Mouse (Mus musculus): ENCODE data around the gene Mcur1. TPM values are rescaled to one million over a fixed set of nuclear protein-coding genes. Genes with fewer than 3 reads are reported as not detected.

Mcur1 gene
- polyA plus RNA-seq, 1 experiment from 2014 or later = 14.5 TPM

DNA sequence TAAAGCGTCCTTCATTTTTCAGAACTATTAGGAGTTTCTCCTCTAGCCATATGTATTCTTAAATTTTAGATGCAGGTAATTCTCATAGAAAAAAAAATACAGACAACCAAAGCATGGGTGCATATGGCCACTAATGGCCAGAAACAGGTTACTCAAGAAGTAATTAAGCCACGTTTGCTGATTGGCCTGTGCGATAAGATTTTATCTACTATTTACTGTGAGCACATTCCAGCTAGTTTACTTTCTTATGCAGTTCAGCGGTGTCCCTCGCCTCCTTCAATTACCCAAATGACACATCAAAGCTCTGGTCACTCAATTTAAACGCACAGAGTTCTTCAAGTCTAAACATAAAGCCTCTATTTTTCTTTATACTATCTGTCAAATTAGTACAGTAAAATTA lies 1.0 kb downstream of the Mcur1 start:
- H3K9me3 ChIP-seq (replicated peaks; ENCODE audit: control insufficient read depth, low read length) = no peaks in the 10 kb centered on the region
- H3K4me3 ChIP-seq (ENCODE audit: low read depth, low read length) = peak overlapping the region; percentile 80
- WGBS (ENCODE audit: insufficient replicate concordance) = 32% methylated on average over 6 of the region's 6 CpGs
- H3K9ac ChIP-seq (ENCODE audit: low read depth, low read length) = peak overlapping the region; percentile 82; the same call in 1 of the 2 replicates
- H3K36me3 ChIP-seq (ENCODE audit: control insufficient read depth, insufficient read depth, low read length) = peaks cover 4% of the 10 kb centered on the region
- H3K27me3 ChIP-seq (ENCODE audit: control insufficient read depth, insufficient read depth, low read length) = no peaks in the 10 kb centered on the region
- peak overlapping the region; percentile 87 for H3K4me2 ChIP-seq
- H3K27ac ChIP-seq (ENCODE audit: low read depth, low read length) = no peak overlapping the region
- H3K4me1 ChIP-seq (ENCODE audit: control insufficient read depth, insufficient read depth, low read length) = peaks cover 12% of the 10 kb centered on the region; the same call in 1 of the 2 replicates
- no peak for ATAC-seq (replicated peaks; ENCODE audit: insufficient number of reproducible peaks, low FRiP score, low TSS enrichment)

DNA sequence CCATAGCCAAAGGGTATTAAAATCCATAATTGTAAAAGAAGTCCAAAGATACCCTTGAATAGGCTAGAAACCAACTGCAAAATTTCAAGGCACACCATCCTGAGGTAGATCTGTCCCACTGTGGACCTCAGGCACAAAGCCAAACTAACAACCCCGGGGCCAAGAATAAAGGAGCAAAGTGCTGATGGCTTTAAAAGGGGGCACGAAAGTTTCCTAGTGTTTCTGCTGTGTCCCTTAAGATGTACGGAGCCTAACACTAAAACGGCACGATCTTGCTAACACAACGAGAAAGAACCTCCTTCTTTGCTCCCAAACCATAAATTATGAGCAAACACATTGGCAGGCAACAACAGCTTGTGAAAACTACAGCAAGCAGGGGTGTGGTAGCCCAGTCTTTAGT lies 1.6 kb downstream of the Mcur1 start:
- no peak overlapping the region for H3K27ac ChIP-seq (ENCODE audit: low read depth, low read length)
- peaks cover 6% of the 10 kb centered on the region for H3K36me3 ChIP-seq (ENCODE audit: control insufficient read depth, insufficient read depth, low read length)
- peaks cover 12% of the 10 kb centered on the region; the same call in 1 of the 2 replicates for H3K4me1 ChIP-seq (ENCODE audit: control insufficient read depth, insufficient read depth, low read length)
- H3K4me2 ChIP-seq = peak overlapping the region; percentile 87
- no peak overlapping the region for H3K4me3 ChIP-seq (ENCODE audit: low read depth, low read length)
- H3K9me3 ChIP-seq (replicated peaks; ENCODE audit: control insufficient read depth, low read length) = no peaks in the 10 kb centered on the region
- H3K9ac ChIP-seq (ENCODE audit: low read depth, low read length) = no peak overlapping the region
- 87% methylated on average over 6 of the region's 6 CpGs for WGBS (ENCODE audit: insufficient replicate concordance)
- ATAC-seq (replicated peaks; ENCODE audit: insufficient number of reproducible peaks, low FRiP score, low TSS enrichment) = no peak
- no peaks in the 10 kb centered on the region for H3K27me3 ChIP-seq (ENCODE audit: control insufficient read depth, insufficient read depth, low read length)

DNA sequence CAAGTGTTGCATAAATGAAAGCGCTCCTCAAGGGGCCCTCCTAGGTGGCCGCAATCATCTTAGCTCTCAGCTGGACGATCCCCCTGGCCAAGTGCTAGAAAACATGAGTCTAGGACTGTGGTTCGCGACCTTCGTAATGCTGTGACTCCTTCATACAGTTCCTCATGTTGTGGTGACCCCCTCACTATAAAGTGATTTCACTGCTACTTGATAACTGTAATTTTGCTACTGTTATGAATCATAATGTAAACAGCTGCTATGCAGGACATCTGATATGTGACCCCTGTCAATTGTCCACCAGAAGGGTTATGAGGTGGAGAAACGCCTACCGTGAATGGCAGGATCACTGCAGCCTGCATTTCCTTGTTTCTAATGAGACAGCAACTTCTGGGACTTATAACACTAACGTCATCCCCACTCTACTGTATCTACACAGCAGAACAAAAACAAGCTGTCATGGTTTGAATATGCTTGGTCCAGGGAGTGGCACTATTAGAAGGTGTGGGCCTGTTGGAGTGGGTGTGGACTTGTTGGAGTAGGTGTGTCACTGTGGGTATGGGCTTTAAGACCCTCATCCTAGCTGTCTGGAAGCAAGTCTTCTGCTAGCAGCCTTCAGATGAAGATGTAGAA lies 3.0 kb downstream of the Mcur1 start:
- 88% methylated on average over 9 of the region's 9 CpGs for WGBS (ENCODE audit: insufficient replicate concordance)
- H3K9ac ChIP-seq (ENCODE audit: low read depth, low read length) = no peak overlapping the region
- no peak for ATAC-seq (replicated peaks; ENCODE audit: insufficient number of reproducible peaks, low FRiP score, low TSS enrichment)
- no peak overlapping the region for H3K4me2 ChIP-seq
- H3K4me1 ChIP-seq (ENCODE audit: control insufficient read depth, insufficient read depth, low read length) = peaks cover 12% of the 10 kb centered on the region; the same call in 1 of the 2 replicates
- H3K27ac ChIP-seq (ENCODE audit: low read depth, low read length) = no peak overlapping the region
- no peak overlapping the region for H3K4me3 ChIP-seq (ENCODE audit: low read depth, low read length)
- no peaks in the 10 kb centered on the region for H3K9me3 ChIP-seq (replicated peaks; ENCODE audit: control insufficient read depth, low read length)
- no peaks in the 10 kb centered on the region for H3K27me3 ChIP-seq (ENCODE audit: control insufficient read depth, insufficient read depth, low read length)
- H3K36me3 ChIP-seq (ENCODE audit: control insufficient read depth, insufficient read depth, low read length) = peaks cover 11% of the 10 kb centered on the region

DNA sequence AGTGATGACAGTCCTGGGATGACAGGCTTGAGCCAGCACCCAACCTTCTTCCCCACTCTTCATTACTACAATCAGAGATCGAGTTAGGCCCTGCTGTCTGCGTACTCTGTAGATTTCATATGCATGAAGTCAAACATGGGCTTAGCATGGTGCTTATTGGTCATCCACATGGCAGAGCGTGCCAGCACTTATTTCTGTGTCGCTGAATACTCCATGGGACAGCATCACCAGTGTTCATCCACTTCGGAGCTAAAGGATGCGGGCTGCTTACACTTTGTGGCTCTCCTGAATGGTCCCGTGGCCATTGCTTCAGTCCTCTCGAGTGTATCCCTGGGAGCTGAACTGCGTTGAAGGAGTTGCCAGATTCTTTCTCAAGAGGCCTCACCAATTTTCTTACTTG lies 4.7 kb downstream of the Mcur1 start:
- no peaks in the 10 kb centered on the region for H3K27me3 ChIP-seq (ENCODE audit: control insufficient read depth, insufficient read depth, low read length)
- H3K4me1 ChIP-seq (ENCODE audit: control insufficient read depth, insufficient read depth, low read length) = peaks cover 6% of the 10 kb centered on the region; the same call in 1 of the 2 replicates
- H3K9ac ChIP-seq (ENCODE audit: low read depth, low read length) = no peak overlapping the region
- H3K4me3 ChIP-seq (ENCODE audit: low read depth, low read length) = no peak overlapping the region
- H3K27ac ChIP-seq (ENCODE audit: low read depth, low read length) = no peak overlapping the region
- H3K4me2 ChIP-seq = no peak overlapping the region
- H3K36me3 ChIP-seq (ENCODE audit: control insufficient read depth, insufficient read depth, low read length) = peaks cover 14% of the 10 kb centered on the region
- no peaks in the 10 kb centered on the region for H3K9me3 ChIP-seq (replicated peaks; ENCODE audit: control insufficient read depth, low read length)
- no peak for ATAC-seq (replicated peaks; ENCODE audit: insufficient number of reproducible peaks, low FRiP score, low TSS enrichment)
- 90% methylated on average over 9 of the region's 9 CpGs for WGBS (ENCODE audit: insufficient replicate concordance)

DNA sequence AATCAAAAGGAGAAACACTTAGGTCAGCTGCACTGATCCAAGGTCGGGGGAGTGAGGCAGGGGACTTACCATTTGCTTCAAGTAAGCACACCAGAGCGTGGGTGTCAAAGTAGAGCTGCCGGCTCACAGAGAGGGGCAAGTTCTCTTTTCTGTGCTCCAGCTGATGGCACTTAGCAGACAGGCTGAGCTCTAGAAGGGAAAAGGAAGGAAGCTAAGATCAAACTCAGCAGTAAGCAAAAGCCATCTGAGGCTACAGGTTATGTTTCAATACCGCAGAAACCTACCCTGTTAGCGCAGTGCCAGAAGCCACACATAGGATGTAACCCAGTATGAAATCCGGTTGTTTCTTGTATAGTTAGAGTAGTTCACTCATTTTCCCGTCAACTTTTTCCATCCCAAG lies 5.2 kb downstream of the Mcur1 start:
- Histone ChIP-seq H3K4me1 (ENCODE audit: control insufficient read depth, insufficient read depth, low read length) (peaks cover 6% of the 10 kb centered on the region; the same call in 1 of the 2 replicates), H3K27ac (ENCODE audit: low read depth, low read length) (no peak overlapping the region), H3K36me3 (ENCODE audit: control insufficient read depth, insufficient read depth, low read length) (peaks cover 19% of the 10 kb centered on the region), H3K4me2 (no peak overlapping the region), H3K9ac (ENCODE audit: low read depth, low read length) (no peak overlapping the region), H3K4me3 (ENCODE audit: low read depth, low read length) (no peak overlapping the region), H3K27me3 (ENCODE audit: control insufficient read depth, insufficient read depth, low read length) (no peaks in the 10 kb centered on the region), H3K9me3 (replicated peaks; ENCODE audit: control insufficient read depth, low read length) (no peaks in the 10 kb centered on the region)
- 78% methylated on average over 7 of the region's 7 CpGs for WGBS (ENCODE audit: insufficient replicate concordance)
- no peak for ATAC-seq (replicated peaks; ENCODE audit: insufficient number of reproducible peaks, low FRiP score, low TSS enrichment)

DNA sequence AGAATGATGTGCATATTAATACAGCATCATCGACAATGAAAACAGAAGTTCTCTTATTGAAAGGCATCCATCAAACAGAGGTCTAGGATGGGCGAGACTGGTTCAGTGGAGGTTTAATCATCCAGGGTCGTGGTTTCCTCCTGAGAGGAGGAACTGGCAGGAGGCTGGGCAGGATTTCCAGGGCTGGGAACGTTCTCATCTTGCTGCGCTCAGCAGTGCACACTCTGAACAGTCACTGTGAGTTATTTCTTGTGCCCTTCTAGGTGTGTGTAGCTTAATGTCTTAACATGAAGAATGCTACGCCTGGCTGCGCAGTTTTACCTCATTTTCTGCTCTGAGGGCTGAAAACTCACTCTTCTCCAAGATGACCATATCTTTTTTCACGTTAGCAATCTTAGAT lies 9.3 kb downstream of the Mcur1 start:
- Histone ChIP-seq H3K9me3 (replicated peaks; ENCODE audit: control insufficient read depth, low read length) (no peaks in the 10 kb centered on the region), H3K4me2 (no peak overlapping the region), H3K4me3 (ENCODE audit: low read depth, low read length) (no peak overlapping the region), H3K27ac (ENCODE audit: low read depth, low read length) (no peak overlapping the region), H3K27me3 (ENCODE audit: control insufficient read depth, insufficient read depth, low read length) (no peaks in the 10 kb centered on the region), H3K36me3 (ENCODE audit: control insufficient read depth, insufficient read depth, low read length) (peaks cover 24% of the 10 kb centered on the region), H3K4me1 (ENCODE audit: control insufficient read depth, insufficient read depth, low read length) (no peaks in the 10 kb centered on the region), H3K9ac (ENCODE audit: low read depth, low read length) (no peak overlapping the region)
- ATAC-seq (replicated peaks; ENCODE audit: insufficient number of reproducible peaks, low FRiP score, low TSS enrichment) = no peak
- WGBS (ENCODE audit: insufficient replicate concordance) = 87% methylated on average over 8 of the region's 8 CpGs

DNA sequence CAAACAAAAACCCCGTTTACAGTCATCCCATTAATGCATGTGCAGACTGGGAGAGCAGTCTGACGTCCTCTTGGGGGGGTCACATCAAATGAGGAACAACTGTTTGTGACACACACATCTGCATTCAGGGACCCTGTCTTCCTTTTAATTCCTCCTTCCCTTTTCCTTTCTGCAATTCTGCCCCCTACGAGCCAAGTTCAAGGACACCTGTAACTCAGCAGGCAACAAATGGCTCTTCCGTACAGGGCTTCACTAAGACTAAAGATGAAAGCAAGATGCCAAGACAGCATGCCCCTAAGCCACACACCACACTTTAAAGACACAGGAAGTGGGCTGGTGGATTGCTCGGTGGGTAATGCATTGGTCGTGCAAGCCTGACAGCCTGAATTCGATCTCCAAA lies 10.1 kb downstream of the Mcur1 start:
- Histone ChIP-seq H3K4me2 (no peak overlapping the region), H3K4me1 (ENCODE audit: control insufficient read depth, insufficient read depth, low read length) (no peaks in the 10 kb centered on the region), H3K27ac (ENCODE audit: low read depth, low read length) (no peak overlapping the region), H3K27me3 (ENCODE audit: control insufficient read depth, insufficient read depth, low read length) (no peaks in the 10 kb centered on the region), H3K4me3 (ENCODE audit: low read depth, low read length) (no peak overlapping the region), H3K9ac (ENCODE audit: low read depth, low read length) (no peak overlapping the region), H3K9me3 (replicated peaks; ENCODE audit: control insufficient read depth, low read length) (no peaks in the 10 kb centered on the region), H3K36me3 (ENCODE audit: control insufficient read depth, insufficient read depth, low read length) (peaks cover 24% of the 10 kb centered on the region)
- ATAC-seq (replicated peaks; ENCODE audit: insufficient number of reproducible peaks, low FRiP score, low TSS enrichment) = no peak
- WGBS (ENCODE audit: insufficient replicate concordance) = 86% methylated on average over 7 of the region's 7 CpGs

DNA sequence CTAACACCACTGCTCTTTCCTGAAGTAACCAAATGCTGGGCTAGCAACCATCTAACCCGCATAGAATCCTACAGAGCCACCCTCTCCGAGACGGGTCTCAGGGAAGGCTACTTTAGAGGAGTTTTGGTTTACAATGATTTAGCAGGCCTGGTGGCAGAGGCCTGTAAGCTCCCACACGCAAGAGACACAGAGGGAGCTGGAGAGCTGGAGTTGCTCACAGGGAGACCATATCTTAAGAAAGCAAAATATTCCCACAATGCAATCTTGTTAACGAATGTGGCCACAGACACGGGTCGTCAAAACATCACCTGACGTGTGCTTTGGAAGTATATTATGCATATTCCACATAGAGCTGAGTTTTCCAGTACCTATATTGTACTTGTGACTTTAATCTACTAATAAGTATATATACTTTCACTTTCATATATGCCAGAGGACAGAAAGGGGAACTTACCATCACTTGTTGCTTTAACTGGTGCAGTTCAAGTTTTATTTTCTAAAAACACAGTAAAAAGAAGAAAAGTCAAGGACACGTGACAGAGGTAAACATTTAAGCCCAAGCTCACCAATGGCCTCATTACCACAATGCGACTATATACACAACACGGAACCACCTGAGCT lies 10.8 kb downstream of the Mcur1 start:
- Histone ChIP-seq H3K27ac (ENCODE audit: low read depth, low read length) (no peak overlapping the region), H3K27me3 (ENCODE audit: control insufficient read depth, insufficient read depth, low read length) (no peaks in the 10 kb centered on the region), H3K4me2 (no peak overlapping the region), H3K4me1 (ENCODE audit: control insufficient read depth, insufficient read depth, low read length) (no peaks in the 10 kb centered on the region), H3K9ac (ENCODE audit: low read depth, low read length) (no peak overlapping the region), H3K36me3 (ENCODE audit: control insufficient read depth, insufficient read depth, low read length) (peaks cover 26% of the 10 kb centered on the region), H3K4me3 (ENCODE audit: low read depth, low read length) (no peak overlapping the region), H3K9me3 (replicated peaks; ENCODE audit: control insufficient read depth, low read length) (no peaks in the 10 kb centered on the region)
- 85% methylated on average over 11 of the region's 11 CpGs for WGBS (ENCODE audit: insufficient replicate concordance)
- no peak for ATAC-seq (replicated peaks; ENCODE audit: insufficient number of reproducible peaks, low FRiP score, low TSS enrichment)

DNA sequence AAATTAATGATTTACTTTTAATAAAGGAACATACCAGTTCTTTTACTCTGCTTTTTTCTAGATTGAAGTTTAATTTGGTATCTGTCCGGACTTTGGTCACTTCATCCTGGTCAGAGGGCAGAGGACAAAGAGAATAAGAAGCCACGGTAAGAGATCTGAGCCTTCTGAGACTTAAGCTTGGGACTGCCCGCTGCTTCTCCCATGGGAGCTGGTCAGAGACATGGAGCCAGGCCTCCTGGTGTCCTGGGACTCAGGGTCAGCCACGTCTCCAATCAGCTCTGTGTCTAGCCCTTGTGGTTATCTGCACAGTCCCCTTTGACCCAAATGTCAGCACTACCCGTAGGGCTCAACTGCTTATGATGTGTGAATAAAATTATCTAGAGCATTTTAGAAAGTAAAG lies 11.4 kb downstream of the Mcur1 start:
- H3K9me3 ChIP-seq (replicated peaks; ENCODE audit: control insufficient read depth, low read length) = no peaks in the 10 kb centered on the region
- H3K27ac ChIP-seq (ENCODE audit: low read depth, low read length) = no peak overlapping the region
- WGBS (ENCODE audit: insufficient replicate concordance) = 72% methylated on average over 5 of the region's 5 CpGs
- no peak overlapping the region for H3K4me3 ChIP-seq (ENCODE audit: low read depth, low read length)
- no peak for ATAC-seq (replicated peaks; ENCODE audit: insufficient number of reproducible peaks, low FRiP score, low TSS enrichment)
- no peak overlapping the region for H3K4me2 ChIP-seq
- H3K4me1 ChIP-seq (ENCODE audit: control insufficient read depth, insufficient read depth, low read length) = no peaks in the 10 kb centered on the region
- no peaks in the 10 kb centered on the region for H3K27me3 ChIP-seq (ENCODE audit: control insufficient read depth, insufficient read depth, low read length)
- peaks cover 28% of the 10 kb centered on the region for H3K36me3 ChIP-seq (ENCODE audit: control insufficient read depth, insufficient read depth, low read length)
- H3K9ac ChIP-seq (ENCODE audit: low read depth, low read length) = no peak overlapping the region

All from heart, embryonic 11.5 days (tissue).